Mouse (Mus musculus): ENCODE measurements around the gene Gm17617. TPM values are rescaled to one million over a fixed set of nuclear protein-coding genes. Genes with fewer than 3 reads are reported as not detected.

Gene Gm17617
- total and polyA plus RNA-seq, 3 experiments: not detected

DNA sequence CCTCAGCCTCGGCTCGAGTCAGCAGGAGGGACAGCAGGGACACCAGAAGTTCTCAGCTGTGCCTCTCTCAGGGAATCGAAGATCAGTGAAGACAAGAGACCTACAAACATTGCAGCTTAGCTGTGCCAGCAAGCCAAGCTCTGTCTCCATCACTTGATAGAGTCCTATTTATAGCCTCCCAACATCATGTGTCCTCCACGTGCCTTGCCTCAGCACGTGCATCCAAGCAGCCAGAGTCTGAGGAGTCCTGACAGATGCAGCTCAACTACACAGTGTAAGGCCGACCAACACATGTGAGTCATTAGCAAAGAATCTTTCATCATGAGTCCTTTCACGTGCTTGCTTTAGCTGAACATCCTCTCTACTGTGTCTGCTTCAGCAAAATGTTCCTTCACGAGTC lies 25.7 kb downstream of the Gm17617 start:
- no peak for DNase-seq (ENCODE audit: extremely low read depth)

DNA sequence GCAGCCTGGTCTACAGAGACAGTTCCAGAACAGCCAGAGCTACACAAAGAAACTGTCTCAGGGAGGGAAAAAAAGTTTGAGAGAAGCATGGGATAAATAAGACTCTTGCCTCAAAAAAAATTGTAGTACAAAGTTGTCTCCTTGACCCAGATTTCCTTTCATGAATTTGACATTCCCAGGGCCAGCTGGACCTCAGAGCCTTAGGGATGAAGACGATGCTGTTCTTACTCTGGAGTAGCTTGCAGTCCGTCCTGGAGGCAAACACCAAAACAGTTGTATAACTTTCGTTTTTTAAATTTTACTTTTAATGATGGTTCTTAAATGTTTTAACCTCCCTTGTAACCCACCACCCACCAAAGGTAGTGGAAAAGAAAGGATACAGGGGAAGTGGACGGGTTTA lies 26.2 kb downstream of the Gm17617 start:
- no peak for DNase-seq (ENCODE audit: extremely low read depth)
- H3K4me3 ChIP-seq (replicated peaks in 1 of 3; ENCODE audit: low read depth in 2 of 3, low read length in 2 of 3, poor library complexity in 1 of 3): no peak overlapping the region
- H3K27me3 ChIP-seq (replicated peaks): no peaks in the 10 kb centered on the region
- no peak overlapping the region for H3K4me2 ChIP-seq (ENCODE audit: insufficient read depth, low read depth, poor library complexity, severe bottlenecking)
- H3K27ac ChIP-seq (ENCODE audit: insufficient read depth, low read depth): no peak overlapping the region
- H3K36me3 ChIP-seq (replicated peaks in 1 of 2; ENCODE audit: control insufficient read depth in 1 of 2, insufficient read depth in 1 of 2, low read length in 1 of 2): peaks cover 8 to 38% of the 10 kb centered on the region in 2 experiments
- TF ChIP-seq HCFC1 (IDR thresholded peaks at IDR 0.05; ENCODE audit: low read depth, low read length) (no peak), RCOR1 (conservative IDR thresholded peaks at IDR 0.05; ENCODE audit: low read depth, low read length) (no peak), CHD1 (IDR thresholded peaks at IDR 0.05; ENCODE audit: low read depth, low read length) (no peak), JUN (IDR thresholded peaks at IDR 0.05; ENCODE audit: insufficient read depth, low read depth, low read length) (no peak), TCF12 (IDR thresholded peaks at IDR 0.05; ENCODE audit: low read depth, low read length) (no peak), RAD21 (IDR thresholded peaks at IDR 0.05; ENCODE audit: low read depth, low read length) (no peak), TBP (conservative IDR thresholded peaks at IDR 0.05; ENCODE audit: low read depth, low read length) (no peak), MAFK (IDR thresholded peaks at IDR 0.05; ENCODE audit: insufficient replicate concordance, low read length) (no peak), EP300 (IDR thresholded peaks at IDR 0.05; ENCODE audit: low read length) (no peak), MXI1 (IDR thresholded peaks at IDR 0.05; ENCODE audit: low read depth, low read length) (no peak), POLR2A (IDR thresholded peaks at IDR 0.05; ENCODE audit: low read depth, low read length) (no peak), NRF1 (IDR thresholded peaks at IDR 0.05; ENCODE audit: low read depth, low read length) (no peak), MAX (IDR thresholded peaks at IDR 0.05; ENCODE audit: low read length) (no peak), KAT2A (IDR thresholded peaks at IDR 0.05; ENCODE audit: insufficient replicate concordance, low read length) (no peak), USF1 (IDR thresholded peaks at IDR 0.05; ENCODE audit: low read depth, low read length) (no peak), E2F4 (IDR thresholded peaks at IDR 0.05; ENCODE audit: insufficient replicate concordance, low read depth, low read length) (no peak)
- peaks cover 4 to 32% of the 10 kb centered on the region in 2 experiments; a peak in 3 of 4 replicates for H3K4me1 ChIP-seq (ENCODE audit: control insufficient read depth in 1 of 2, insufficient read depth in 2 of 2)
- no peak overlapping the region for H3K9ac ChIP-seq (ENCODE audit: insufficient read depth, low read depth)
- H3K79me2 ChIP-seq (replicated peaks; ENCODE audit: control insufficient read depth, extremely low read depth, insufficient read depth, poor library complexity, severe bottlenecking): peaks cover 11% of the 10 kb centered on the region
- dilution Hi-C loops (cut with MboI; ENCODE audit: extremely low pct_ligation_motif_present, extremely low pct_unique_long_range_greater_than_20kb, low sequenced_read_pairs): no loop called here
- in situ Hi-C loops (cut with MboI; ENCODE audit: low pct_ligation_motif_present, low pct_unique_long_range_greater_than_20kb, low sequenced_read_pairs): no loop called here
- H3K9me3 ChIP-seq (replicated peaks; ENCODE audit: low read length): no peaks in the 10 kb centered on the region

More for the DNA sequence above, 25.7 kb downstream of the Gm17617 start:
- no peak overlapping the region for H3K9ac ChIP-seq (ENCODE audit: insufficient read depth, low read depth)
- H3K27me3 ChIP-seq (replicated peaks): no peaks in the 10 kb centered on the region
- H3K79me2 ChIP-seq (replicated peaks; ENCODE audit: control insufficient read depth, extremely low read depth, insufficient read depth, poor library complexity, severe bottlenecking): peaks cover 11% of the 10 kb centered on the region
- H3K4me3 ChIP-seq (replicated peaks in 1 of 3; ENCODE audit: low read depth in 2 of 3, low read length in 2 of 3, poor library complexity in 1 of 3): no peak overlapping the region
- H3K9me3 ChIP-seq (replicated peaks; ENCODE audit: low read length): no peaks in the 10 kb centered on the region
- dilution Hi-C loops (cut with MboI; ENCODE audit: extremely low pct_ligation_motif_present, extremely low pct_unique_long_range_greater_than_20kb, low sequenced_read_pairs) (no loop called here), in situ Hi-C loops (cut with MboI; ENCODE audit: low pct_ligation_motif_present, low pct_unique_long_range_greater_than_20kb, low sequenced_read_pairs) (no loop called here)
- TF ChIP-seq POLR2AphosphoS2 (IDR thresholded peaks at IDR 0.05; ENCODE audit: low read depth, low read length) (no peak), ZNF384 (IDR thresholded peaks at IDR 0.05; ENCODE audit: low read depth, low read length) (no peak), RAD21 (IDR thresholded peaks at IDR 0.05; ENCODE audit: low read depth, low read length) (no peak), MAX (IDR thresholded peaks at IDR 0.05; ENCODE audit: low read length) (no peak), EP300 (IDR thresholded peaks at IDR 0.05; ENCODE audit: low read length) (no peak), JUN (IDR thresholded peaks at IDR 0.05; ENCODE audit: insufficient read depth, low read depth, low read length) (no peak), ZMIZ1 (IDR thresholded peaks at IDR 0.05; ENCODE audit: low read depth, low read length) (no peak), NRF1 (IDR thresholded peaks at IDR 0.05; ENCODE audit: low read depth, low read length) (no peak), ZC3H11A (IDR thresholded peaks at IDR 0.05; ENCODE audit: low read depth, low read length) (no peak), ELF1 (IDR thresholded peaks at IDR 0.05; ENCODE audit: low read depth, low read length) (no peak), TBP (conservative IDR thresholded peaks at IDR 0.05; ENCODE audit: low read depth, low read length) (no peak), POLR2A (IDR thresholded peaks at IDR 0.05; ENCODE audit: low read depth, low read length) (no peak), ETS1 (conservative IDR thresholded peaks at IDR 0.05; ENCODE audit: low read depth, low read length) (no peak), JUND (conservative IDR thresholded peaks at IDR 0.05; ENCODE audit: low read depth, low read length) (no peak)
- no peak overlapping the region for H3K4me2 ChIP-seq (ENCODE audit: insufficient read depth, low read depth, poor library complexity, severe bottlenecking)
- no peak overlapping the region for H3K27ac ChIP-seq (ENCODE audit: insufficient read depth, low read depth)
- H3K4me1 ChIP-seq (ENCODE audit: control insufficient read depth in 1 of 2, insufficient read depth in 2 of 2): peaks cover 4 to 32% of the 10 kb centered on the region in 2 experiments; a peak in 3 of 4 replicates
- H3K36me3 ChIP-seq (replicated peaks in 1 of 2; ENCODE audit: control insufficient read depth in 1 of 2, insufficient read depth in 1 of 2, low read length in 1 of 2): peaks cover 9 to 42% of the 10 kb centered on the region in 2 experiments

Data from CH12.LX (cell line).